Mouse (Mus musculus) frontal cortex, adult (tissue): ENCODE results near the gene Tbccd1.
A peak's percentile ranks its signal among the peaks of the same experiment; 100 is the strongest.

Experiments used
- ATAC-seq: cut with Nextera tagmentation; 2 replicates; pipeline ENCODE4 v1.9.2; 2017; ENCODE audit warnings: mild to moderate bottlenecking, moderate library complexity, mixed read lengths; ENCODE audit not compliant: low TSS enrichment

Gene Tbccd1

DNA sequence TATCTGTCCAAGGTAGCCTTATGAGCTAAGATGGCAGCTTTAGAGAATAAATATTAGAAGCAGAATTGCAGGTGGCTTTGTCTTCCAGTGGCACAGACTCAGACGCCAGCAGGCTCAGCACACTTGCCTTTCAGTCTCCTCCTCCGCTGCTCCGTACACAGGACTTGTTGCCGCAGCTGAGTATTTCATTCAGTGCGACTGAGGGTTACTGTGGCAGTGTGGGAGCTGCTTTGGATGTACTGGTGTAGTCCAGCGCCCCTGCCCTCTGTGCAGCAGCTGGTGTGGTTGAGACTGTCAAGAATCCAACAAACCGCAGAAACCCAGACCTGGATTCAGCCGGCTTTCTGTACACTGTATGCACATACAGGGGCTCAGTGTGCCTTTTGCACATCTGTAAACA, 14.9 kb upstream of the Tbccd1 start:
- no peak for ATAC-seq

DNA sequence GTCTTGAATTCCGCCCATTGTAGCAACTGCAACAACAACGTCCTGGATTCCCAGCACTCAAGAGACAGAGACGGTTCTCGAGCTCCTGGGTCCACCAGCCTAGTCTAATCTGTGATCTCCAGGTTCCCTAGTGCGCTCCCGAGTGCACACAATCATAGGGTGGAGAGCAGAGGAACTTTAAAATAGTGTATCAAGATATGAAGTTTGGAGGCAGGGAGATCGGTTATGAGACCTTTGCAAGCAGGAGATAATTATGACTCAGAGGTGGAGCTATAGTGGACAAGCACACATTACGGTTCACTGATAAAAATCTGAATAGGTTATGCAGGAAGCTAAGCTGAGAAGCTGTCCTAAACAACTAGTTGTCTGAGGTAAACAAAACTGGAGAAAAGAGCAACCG, 696 bp downstream of the Tbccd1 start:
- ATAC-seq, result no peak

DNA sequence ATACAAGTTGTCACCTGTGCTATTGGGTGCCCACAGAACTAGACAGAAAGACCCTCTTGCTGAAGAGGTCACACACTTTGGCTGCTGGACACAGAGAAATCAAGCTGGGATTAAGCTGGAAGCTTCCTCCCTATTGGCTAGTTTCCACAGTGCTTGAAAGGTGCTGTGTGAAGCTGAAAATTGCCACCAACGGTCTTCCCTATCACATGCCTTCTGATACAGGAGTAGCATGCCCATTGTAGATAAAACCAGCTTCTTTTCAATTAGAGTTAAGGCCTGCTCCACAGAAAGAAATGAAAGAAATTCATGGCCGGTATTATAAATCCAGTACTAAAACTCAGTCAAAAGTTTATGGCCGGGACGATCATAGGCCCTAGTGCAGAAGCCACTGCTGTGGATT, 4.8 kb downstream of the Tbccd1 start:
- ATAC-seq, result no peak

DNA sequence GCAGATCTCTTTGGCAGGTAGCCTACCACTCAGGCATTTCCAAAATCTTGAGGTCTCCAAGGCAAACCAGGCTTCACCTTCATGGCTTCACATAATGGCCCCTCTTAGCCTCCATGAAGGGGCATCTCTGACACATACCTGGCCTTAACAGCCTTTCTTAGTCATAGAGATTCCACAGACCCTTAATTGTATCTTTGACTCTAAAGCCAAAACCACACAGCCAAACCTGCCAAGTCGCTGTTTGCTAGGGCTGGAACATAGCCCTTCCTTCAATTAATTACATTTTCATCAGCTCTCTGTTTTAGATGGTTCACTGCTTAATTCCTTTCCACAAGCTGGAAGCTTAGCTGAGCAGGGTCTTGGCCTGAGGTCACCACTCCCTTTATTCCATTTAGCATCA, 9.1 kb downstream of the Tbccd1 start:
- ATAC-seq, result no peak

DNA sequence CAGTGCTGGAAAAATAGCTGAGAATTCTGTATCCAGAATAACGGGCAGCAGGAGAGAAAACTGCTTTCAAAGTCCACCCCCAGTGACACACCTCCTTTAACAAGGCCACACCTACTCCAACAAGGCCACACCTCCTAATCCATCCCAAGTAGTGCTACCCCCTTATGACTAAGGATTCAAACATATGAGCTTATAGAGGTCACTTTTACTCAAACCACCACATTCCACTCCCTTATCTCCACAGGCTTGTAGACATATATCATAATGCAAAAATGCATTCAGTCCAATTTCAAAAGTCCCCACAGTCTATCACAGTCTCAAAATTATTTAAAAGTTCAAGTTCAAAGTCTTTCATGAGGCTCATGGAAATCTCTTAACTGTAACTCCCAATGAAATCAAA, 9.8 kb downstream of the Tbccd1 start:
- ATAC-seq, result no peak

DNA sequence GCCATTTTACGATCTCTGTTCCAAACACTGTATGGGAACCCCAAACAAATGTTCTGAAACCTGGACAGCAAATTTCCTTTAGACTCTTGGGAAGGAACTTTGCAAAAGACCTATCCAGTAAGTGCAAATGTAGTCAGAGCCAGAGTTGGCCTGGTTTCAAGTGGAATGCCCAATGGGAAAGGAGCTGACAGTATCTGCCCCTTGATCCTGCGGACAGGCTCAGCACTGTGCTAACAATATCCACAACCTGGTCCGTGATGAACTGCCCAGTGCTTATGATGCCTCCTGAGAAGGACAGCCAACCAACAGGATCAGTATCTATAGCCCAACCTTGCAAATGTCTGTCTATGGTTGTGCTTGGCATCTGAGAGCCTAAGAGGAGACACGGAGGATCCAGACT, 12.0 kb downstream of the Tbccd1 start:
- no peak for ATAC-seq

DNA sequence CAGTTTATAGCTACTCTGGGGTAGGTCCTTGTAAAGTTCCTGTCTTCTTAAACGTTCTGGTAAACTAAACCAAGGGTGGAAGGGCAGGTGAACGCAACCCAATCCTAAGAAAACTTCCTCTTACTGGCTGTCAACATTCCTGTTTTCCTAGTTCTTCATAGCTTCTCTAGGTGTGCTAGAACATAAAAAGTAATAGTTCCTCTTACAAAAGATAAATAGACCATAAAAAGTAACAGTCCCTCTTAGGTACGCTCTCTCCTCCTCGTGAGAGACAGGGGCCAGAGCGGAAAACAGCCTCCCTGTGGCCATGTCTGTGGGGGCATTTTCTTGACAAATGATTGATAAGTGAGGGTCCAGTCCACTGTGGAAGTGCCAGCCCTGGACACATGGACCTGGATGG, 12.6 kb downstream of the Tbccd1 start:
- ATAC-seq, result no peak

DNA sequence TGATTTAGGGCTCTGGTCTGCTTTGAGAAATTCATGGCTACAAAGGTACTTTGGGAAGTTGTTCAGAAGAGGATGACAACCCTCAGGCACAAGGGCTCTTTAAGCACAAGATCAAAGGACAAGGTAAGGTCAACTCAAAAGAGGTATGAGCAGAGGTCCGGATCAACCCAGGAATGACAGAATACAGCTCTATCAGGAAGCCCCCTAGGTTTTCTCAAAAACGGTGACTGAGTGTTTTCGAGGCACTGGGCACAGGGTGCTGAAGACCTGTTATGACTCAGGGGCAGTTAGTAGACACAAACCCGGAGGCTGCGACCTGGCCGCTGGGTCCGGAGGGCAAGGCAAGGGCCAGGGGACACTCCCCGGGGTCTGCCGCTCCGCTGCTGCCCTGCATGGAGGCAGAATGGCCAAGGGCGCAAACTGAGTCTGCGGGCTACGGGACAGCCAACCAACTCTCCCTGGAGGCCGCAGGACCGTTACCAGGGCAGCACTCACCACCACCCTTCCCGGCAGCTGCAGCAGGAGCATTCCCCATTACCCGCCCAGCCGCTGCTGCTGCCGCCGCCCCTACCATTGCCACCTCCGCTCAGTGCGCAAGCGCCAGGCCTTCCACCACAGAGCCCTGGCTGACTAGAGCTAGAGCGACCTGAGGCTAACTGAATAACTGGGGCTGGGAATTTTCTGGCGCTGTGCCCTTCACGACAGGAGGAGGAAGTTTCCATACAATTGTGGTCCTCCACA, 13.2 kb downstream of the Tbccd1 start:
- peak; percentile 97 for ATAC-seq

DNA sequence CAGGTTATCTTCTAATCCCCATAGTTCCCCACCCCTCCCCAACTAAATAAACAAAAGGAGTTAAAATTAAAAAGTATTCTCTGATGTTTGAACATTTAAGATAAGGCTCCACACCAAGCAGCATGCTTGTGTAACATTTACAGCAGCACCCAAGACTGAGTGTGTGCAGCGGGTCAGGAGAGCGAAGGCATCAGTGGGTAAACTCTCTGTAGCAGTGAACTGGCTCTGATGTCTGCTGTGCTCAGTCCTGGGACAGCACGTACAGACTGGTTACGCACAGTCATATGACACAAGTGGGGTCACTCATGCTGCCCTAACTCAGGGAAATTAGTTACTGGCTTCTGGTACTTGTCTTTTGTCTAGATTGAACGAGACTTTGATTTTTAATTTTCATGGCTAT, 14.6 kb downstream of the Tbccd1 start:
- no peak for ATAC-seq

DNA sequence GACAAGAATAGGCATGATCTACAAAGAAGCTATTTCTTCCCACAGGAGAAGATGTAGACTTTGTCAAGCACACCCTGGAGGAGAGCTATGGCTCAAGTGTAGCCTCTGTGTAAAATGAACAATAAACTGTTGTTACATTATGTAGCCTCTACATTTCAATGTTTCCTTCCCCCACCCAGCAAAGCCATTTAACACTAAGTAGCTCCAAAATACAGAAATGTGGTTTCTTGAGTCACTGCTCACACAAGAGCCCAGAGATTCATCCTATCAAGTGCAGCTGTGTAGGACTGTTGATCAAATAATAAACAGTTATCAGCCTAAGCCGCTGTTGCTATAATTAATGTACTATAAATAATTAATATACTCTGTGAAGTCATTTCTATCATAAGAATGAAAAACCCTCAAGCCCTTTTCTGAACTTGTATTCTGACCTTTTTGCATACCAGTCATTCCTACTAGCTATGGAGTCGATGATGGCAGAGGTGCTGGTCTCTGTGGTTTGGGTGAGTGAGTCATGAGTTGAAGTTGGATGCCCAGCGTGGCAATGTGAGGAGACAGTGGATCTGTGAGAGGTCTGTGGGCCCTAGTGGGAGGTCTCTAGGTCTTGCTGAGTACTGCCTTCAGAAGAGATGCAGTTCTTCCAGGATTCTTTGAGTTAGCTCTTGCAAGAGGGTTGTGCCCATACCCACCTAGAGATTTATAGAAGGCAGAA, 18.2 kb downstream of the Tbccd1 start:
- ATAC-seq, result no peak

DNA sequence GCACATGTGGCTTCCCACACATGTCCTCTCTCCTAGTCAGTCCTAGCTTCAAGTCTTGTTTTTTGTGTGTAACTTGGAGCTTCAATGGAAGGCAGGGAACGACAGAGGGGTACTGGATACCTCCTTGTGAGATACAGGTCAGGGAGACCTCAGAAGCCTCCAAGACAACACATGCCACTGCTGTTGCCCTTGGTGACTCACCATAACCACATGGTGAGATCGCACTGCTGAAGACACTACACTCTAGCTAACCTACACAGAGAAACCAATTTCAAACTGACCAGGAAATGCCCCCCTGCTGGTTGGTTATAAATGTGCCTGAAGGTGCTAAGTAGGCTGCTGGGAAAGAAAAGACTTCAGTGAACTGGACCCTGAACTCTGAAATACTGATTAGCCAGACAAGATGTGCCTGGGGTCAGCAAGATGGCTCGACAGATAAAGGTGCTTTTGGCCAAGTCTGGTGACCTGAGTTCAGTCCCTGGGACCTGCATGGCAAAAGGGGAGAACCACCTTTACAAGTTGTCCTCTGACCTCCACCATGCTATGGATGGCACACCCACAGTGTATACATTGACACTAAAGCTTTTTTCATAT, 24.4 kb downstream of the Tbccd1 start:
- no peak for ATAC-seq

DNA sequence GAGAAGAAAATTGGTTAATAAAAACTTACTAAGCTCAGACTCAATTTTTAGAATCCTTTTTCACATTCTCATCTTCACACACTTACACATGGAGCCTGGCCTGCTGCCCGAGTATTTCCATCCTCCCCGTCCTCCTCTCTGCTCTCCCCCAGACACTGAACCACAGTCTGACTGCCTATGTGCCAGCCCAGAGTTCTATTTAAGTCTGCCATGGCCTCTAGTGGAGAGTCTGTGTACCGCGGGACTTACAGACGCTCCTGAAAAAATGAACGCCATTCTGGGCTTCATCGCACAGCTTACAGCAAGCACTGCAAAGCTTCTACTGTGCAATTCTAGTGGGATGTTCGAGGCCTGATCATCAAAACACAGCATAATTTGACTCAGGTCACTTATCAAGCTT, 36.7 kb downstream of the Tbccd1 start:
- ATAC-seq, result peak; percentile 100

DNA sequence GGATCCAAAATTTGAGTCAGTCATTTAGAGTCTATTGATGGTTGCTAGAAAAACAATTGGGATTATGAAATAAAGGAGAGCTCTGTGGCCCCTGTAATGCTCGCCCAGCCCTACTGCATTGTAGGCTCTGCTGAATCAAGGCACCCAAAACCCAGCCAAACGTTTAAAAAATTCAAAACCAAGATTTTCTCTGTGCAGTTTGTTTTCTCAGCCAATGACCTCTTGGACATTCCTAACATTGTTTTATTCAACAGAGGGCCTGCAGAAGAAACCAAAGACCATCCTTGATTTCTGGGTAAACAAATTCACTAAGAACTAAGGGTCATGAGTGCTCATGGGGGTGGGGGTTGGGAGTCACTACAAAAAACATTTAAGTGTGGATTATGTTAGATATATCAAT, 46.0 kb downstream of the Tbccd1 start, which contains the start of gene Crygs:
Gene Crygs (minus strand): TSS at position 101 of the 400 bp plus-strand sequence.
- no peak for ATAC-seq

DNA sequence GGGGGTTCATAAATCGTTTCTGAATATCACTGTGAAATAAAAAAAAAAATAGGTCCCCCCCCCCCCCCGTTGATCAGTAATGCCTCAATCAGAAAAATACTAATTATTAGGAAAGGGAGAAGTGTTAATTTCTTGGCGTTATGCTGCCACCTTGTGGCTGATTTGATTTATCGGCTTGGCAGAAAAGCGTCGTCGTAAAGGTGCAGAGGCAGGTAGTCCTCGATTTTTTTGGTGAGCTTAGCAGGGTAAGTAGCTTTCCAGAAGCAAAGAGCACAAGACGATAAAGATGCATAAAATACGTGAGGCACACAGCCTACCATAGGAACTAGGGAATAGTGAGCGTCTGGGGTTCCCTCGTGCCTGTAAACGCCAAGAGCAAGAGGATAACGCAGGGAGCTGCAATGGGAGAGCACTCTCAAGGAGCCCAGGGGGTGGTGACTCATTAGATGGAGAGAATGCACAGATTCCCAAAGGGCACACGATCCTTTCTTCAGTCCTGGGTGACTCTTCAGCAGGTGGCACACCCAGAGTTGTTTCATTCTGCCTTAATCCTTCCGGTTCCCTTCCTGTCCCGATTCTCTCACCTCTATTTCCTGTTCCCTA, 49.9 kb downstream of the Tbccd1 start:
- ATAC-seq, result peak; percentile 73

DNA sequence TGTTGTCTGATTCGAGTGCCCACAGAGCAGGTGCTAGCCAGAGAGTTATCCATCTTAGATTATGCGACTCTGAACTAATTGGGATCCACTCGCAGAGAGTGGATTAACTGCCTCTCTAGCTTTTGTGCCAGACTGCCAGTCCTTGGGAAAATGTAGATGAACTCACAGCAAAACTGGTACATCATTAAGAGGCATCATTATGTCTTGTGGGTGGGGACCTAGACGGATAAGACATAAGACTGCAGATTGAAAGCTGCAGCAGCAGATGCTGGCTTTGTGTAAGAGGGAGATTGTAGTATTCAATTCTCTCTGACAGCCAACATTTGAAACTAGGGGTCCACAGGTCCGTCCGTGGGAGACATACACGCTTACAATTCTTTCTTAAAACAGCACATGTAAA, 54.7 kb downstream of the Tbccd1 start:
- ATAC-seq, result no peak

DNA sequence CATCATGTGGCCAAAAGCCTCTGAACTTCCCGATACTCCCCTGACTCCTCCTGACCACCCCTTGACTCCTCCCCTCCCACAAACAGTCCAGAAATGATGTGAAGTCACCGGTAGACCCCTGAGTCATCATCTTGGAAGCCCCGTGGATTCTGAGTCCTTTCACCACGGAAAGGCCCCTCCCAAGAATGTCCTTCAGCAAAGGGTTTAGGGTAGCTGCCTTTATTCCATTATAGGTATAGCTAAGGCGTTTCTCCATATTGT, 56.7 kb downstream of the Tbccd1 start:
- no peak for ATAC-seq

DNA sequence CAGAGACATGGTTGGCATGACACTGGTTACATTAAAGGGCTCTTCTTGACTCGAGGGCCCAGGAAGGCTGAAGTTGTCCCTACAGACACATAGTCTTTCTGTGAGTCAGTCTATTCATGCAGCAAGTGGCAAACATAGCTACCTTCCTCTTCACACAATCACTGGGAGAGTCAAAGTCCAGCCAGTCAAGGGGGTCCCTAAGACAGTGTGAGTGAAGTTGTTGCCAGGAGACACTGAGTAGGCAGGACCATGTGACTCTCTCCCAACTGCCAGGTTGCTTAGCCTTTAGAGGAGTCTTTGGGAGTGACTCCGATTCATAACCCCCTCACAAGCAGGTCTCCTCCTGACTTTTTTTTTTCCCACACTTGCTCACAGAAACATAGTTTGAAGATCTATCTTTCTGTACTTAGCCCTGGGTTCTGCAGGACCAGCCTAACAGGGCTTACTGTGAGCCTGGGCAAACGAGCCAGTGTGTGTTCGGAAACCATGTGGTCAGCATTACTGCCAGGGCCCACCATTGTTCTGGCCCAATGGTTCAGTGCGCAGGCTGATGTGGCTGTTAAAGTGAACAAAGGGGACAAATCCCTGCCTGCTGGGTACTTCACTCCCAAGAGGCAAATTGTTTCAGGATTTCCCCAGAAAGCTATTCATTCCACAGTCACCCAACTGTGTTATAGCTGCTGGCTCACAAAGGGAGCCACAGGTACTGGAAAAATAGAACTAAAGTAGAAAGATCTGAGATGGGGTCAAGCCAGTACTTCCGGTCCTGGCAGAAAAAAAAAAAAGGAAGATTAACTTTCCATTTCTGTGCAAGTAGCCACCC, 57.2 kb downstream of the Tbccd1 start:
- no peak for ATAC-seq

DNA sequence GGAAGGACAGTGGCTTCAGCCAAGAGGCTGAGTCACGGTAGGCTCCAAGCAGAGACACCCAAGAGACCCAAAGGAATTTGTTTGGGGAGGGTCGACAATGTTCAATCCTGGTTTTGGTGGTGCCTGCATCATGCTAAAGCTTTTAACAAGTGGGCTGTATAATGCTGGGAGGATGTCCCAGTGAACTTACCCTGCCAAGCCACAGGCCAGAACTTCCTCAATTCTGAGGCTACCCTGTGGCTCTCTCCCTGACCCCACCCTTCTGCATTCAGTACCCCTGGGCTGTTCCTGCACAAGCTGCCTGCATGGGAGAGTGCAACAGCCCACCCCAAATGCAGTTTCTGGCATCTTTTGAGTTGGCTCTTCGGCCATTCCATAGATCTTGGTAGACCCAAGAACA, 58.9 kb downstream of the Tbccd1 start:
- no peak for ATAC-seq

DNA sequence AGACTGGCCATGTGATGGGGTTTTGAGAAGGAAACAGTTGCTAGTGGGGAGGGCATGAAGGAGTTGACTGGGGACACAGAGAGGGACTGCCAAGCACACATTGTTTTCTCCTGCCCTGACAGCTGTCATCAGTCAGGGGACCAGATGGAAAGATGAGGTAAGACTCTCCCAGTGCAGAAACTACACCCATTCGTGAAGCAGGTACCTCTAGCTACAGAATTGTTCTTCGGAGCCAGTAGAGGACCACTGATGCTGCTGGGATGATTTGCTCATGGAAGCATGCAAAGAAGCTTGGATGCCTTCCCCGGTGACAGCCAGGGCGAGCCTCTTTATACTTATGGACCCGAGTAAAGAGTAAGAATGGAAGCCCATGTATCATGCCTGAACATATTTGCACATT, 59.9 kb downstream of the Tbccd1 start:
- ATAC-seq, result no peak

DNA sequence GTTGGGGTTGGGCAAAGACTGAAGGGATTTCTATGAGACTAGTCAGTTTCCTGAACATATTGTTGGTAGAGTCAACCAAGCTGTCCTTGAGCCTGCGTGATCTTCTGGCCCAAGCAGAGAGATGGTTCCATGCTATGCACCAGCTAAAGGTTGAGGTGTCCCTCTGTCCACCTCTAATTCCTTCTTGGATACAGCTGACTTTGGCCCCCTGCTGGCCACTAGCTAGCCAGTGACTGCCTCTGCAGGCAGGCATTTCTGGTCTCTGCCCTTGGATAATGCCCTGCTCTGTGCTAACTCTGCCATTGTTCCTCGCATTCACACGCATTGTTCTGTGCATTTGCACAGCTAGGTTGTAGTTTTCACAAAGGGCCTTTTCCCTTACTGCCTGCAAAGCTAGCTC, 62.0 kb downstream of the Tbccd1 start:
- no peak for ATAC-seq

DNA sequence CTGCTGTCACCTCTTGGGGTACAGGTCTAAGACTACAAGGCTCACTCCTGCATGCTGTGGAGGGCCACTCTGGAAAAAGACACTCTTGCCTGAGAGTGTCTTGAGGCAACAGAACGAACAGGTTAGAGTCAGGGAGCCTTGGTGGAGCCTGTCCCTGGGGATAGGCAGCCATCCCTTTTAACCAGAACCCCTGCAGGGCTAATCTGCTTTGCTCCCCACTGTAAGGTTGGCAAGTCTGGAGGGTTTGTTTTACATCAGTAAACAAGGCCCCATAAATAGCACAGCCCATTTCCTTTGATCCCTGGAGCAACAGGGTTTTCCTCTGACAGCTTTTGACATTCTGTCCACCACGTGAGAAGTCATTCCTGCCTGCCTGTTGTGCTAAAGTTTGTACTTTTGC, 66.2 kb downstream of the Tbccd1 start:
- no peak for ATAC-seq

DNA sequence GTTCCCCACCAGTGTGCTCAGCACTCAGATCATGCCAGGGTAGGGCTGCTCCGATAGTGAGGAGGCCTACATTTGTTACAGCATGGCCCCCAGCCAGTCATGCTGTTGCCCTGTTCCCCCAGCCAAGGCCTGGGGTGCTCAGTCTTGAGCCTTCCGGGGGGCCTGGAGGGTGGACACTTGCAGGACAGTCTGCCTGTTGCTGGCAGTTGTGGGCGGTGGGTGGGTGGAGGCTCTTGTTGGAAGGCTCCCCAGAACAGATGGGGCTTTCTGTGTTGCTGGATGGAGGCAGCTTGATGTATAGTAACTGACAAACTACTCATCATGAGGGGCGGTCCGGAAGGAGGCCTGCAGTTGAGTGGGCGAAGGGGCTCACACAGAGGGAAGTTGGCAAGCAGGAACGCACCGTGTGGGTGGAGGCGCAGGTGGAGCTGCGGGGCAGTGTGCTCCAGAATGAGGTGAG, 67.5 kb downstream of the Tbccd1 start:
- peak; percentile 91 for ATAC-seq
